Mouse (Mus musculus) liver, embryonic 14.5 days (tissue): ENCODE measurements around the gene Ovca2.

Experiments
- CTCF ChIP-seq: IDR thresholded peaks from 2 replicates; pipeline ENCODE4 v1.5.1; 2016; ENCODE audit warnings: antibody characterized with exemption, low read depth, control low read depth
- EP300 ChIP-seq: IDR thresholded peaks from 2 replicates; pipeline ENCODE4 v1.6.1; 2016; ENCODE audit warnings: antibody characterized with exemption, low read depth

DNA sequence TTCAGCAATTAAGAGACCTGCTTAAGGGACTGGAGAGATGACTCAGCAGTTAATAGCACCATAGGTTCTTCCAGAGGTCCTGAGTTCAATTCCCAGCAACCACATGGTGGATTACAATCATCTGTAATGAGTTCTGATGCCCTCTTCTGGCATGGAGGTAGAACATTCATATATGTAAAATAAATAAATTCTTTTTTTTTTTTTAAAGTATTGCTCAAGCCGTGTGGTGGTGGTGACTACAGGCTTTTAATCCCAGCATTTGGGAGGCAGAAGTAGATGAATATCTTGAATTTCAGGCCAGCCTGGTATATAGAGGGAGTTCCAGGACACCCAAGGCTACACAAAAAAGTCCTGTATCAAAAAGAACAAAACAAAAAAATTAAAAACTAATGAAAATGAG lies 28.3 kb downstream of the Ovca2 start:
- TF ChIP-seq EP300 (no peak), CTCF (no peak)
